Mouse (Mus musculus): ENCODE measurements around the gene Cts6. TPM values are rescaled to one million over a fixed set of nuclear protein-coding genes. Genes with fewer than 3 reads are reported as not detected.

Gene Cts6
- total RNA-seq (2023) = not detected

GRCm38 (mm10) chr13:61203310-61203709 is at the start of gene Cts6:
Cts6 (minus strand) TSS chr13:61203410.

GRCm38 (mm10) chr13:61164156-61164555 is 39.1 kb downstream of the Cts6 start, which contains the start of gene Ctsr:
Ctsr (minus strand) TSS chr13:61164256.

Other genes with a start within 250 kb of the Cts6 start
- not detected for gene Ctsj, start 197.5 kb downstream of the Cts6 start, total RNA-seq (2023)
- gene Ctsq, start 162.8 kb downstream of the Cts6 start, total RNA-seq (2023) = not detected
- not detected for gene Ctsr, start 39.2 kb downstream of the Cts6 start, total RNA-seq (2023)
- not detected for gene Cts8, start 51.9 kb upstream of the Cts6 start, total RNA-seq (2023)
- gene Gm49398, start 85.4 kb upstream of the Cts6 start, total RNA-seq (2023) = not detected
- not detected for gene Cts7, start 154.8 kb upstream of the Cts6 start, total RNA-seq (2023)

Data from B cell, adult 67 days (primary cell).